Mouse (Mus musculus): ENCODE results near the gene Dock3.

- no peak for TF ChIP-seq POLR2A (IDR thresholded peaks at IDR 0.05; ENCODE audit: insufficient read depth, low read depth, low read length)
- no peak for TF ChIP-seq CTCF (IDR thresholded peaks at IDR 0.05)
- no peak for TF ChIP-seq EP300 (IDR thresholded peaks at IDR 0.05; ENCODE audit: insufficient read depth, low read depth, low read length)
Measured at GRCm38 (mm10) chr9:107260429-107260828, 28.7 kb upstream of the Dock3 start.

Data from heart, adult 2 months (tissue).